Mouse (Mus musculus) testis, adult 2 months (tissue): ENCODE data around the gene Pip5k1c.

Source experiments
- CTCF ChIP-seq: fragments of 200-500 bp; IDR thresholded peaks from 2 replicates; pipeline ENCODE4 v1.5.1; 2012; ENCODE audit warnings: low read depth, mild to moderate bottlenecking, inconsistent platforms, low read length, moderate library complexity; ENCODE audit not compliant: control insufficient read depth, insufficient read depth, insufficient replicate concordance
- POLR2A ChIP-seq: fragments of 200-500 bp; IDR thresholded peaks from 2 replicates; pipeline ENCODE4 v1.6.1; 2012; ENCODE audit warnings: low read depth, mild to moderate bottlenecking, inconsistent platforms, low read length, moderate library complexity; ENCODE audit not compliant: control insufficient read depth

- TF ChIP-seq POLR2A, result peak; percentile 29; the same call in 1 of the 2 replicates
- TF ChIP-seq CTCF, result no peak
Observed at GRCm38 (mm10) chr10:81366477-81367206, 73.9 kb downstream of the Pip5k1c start.
